Mouse (Mus musculus) brain, embryonic 18.5 days (tissue): ENCODE measurements around the gene Ltbr.

Experiments used
- DNase-seq: peaks from one replicate; pipeline ENCODE4 v3.0.0-alpha.2; 2012; ENCODE audit warnings: low read depth, low spot score

Ltbr gene

GRCm38 (mm10) chr6:125313546-125314230 lies at the start of gene Ltbr:
Ltbr (minus strand) TSS chr6:125313885.
- no peak for DNase-seq

GRCm38 (mm10) chr6:125363021-125363420 lies 49.3 kb upstream of the Ltbr start:
- DNase-seq = no peak

GRCm38 (mm10) chr6:125361467-125362291 lies 48.0 kb upstream of the Ltbr start:
- DNase-seq = no peak

DNA sequence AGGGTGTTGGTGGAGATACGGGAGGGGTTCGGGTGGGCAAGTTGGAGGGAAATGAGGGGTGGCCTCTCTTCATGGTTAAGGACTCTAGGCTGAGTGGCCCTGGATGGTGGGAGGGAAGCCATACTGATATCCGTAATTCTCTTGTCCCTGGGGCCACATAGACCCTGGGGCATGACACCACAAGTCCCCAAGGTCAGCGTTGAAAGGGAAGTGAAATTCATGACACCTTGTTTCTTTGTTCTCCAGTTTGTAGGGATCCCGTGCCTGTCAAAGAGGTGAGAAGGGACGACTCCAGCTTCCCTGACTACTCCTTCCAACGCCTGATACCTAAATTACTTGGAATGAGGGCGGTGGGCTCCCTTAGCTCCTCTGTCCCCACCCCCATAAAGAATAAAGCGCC lies 47.2 kb upstream of the Ltbr start:
- no peak for DNase-seq

DNA sequence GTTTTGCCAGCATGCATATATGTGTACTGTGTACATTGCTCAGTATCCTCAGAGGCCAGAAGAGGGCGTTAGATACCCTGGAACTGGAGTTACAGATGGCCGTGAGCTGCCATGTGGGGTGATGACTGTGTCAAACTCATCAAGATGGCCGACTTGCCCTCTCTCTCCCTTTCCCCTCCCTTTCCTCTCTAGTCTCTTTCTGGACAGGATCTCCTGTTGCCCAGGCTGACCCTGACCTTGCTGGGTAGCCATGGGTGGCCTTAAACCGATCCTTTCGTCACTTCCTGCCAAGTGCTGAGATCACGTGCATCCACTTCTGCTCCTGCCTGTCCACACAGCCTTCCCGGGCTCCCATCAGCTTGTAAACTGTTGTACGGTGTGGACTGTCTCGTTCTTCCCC lies 46.3 kb upstream of the Ltbr start:
- DNase-seq = no peak

DNA sequence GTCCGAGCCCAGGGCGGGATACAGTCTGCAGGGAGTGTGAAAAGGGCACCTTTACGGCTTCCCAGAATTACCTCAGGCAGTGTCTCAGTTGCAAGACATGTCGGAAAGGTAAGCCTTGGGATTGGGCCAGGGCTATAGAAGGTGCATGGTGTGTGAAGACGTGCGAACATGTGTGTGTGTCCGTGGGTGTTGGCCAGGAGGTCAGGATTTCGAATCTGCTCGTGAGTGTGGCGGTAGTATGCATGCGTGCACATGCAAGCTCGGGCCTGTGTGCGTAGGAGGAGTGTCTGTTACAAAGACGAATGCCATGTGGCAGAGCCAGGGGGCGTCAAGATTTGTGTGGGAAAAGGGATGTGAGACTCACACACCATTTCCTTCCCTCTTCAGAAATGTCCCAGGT lies 43.6 kb upstream of the Ltbr start:
- DNase-seq = no peak

DNA sequence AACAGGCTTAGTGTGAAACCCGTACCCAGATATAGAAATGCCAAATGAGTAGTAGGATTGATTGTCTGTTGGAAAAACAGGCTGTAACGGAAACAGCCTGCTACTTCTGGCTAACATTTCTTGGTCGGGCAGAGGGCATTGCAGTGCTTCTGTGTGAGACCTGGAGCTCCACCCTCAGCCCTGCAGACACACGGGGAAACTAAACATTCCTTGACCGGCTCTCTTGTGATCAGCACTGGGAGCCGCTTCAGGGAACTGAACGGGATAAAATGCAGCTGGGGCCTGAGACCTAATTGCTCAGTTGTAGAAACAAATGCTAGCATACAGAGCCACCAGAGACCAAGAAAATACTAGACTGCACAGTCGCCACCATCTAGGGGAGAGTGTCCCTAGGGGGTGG lies 42.6 kb upstream of the Ltbr start:
- no peak for DNase-seq

DNA sequence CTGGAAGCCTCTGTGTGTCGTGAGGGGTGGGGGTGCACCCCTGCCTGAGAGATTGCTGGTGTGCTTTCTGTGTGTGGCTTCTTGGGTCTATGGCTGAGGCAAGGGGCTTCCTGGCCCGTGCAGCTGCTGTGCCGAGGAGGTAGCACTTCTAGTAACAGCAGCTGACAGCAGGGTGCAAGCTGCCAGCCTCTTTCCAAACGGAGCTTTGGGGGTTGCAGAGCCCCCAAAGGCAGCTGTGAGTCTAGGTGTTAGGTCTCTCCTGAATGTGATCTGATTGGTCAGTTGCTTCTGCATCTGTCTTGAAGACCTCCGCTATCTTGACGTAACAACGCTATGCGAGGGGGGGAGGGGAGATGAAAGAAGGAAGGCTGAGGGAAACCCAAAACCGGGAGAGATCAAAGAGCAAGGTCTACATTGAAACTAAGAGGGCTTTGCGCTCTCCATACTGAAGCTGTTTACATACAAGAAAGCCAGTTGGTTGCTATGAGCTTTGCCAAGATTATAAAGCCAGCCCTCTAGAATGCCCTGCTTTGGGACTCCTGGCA lies 41.6 kb upstream of the Ltbr start:
- DNase-seq = no peak

DNA sequence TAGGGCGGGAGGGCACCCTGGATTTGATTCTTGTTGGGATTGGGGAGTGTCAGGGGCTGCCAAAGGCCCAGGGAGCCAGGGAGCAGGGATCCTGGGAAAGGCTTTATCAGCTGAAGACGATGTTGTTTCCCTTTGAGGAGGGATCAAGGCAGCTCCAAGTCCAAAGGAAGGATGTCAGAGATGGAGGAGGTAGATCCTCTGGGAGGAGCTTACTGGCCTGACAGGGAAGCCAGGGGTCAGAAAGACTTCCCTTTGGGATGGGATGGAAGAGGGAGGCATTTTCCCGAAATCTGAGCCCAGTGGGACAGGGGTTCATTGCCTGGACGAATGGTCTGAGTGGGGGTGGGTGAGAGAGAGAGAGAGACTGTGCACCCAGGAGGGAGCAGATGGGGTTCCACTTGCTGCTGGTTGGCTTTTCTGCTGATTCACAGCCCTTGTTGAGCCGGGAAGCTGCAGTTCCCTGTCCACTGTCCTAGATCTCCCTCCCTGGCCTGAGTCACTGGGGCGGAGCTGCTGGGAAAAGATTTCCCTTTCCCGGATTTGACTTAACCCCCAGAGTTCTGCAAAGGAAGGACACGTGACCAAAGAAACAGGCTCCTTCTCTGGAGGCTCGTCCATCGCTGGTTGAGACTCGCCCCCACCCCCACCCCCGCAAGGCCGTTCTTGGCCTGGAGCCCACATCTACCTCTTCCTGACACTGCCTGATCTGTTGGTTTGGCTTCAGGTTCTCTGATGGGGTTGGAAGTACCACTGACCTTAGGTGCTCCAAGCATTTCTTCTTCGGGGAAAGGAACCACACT lies 40.9 kb upstream of the Ltbr start:
- no peak for DNase-seq

DNA sequence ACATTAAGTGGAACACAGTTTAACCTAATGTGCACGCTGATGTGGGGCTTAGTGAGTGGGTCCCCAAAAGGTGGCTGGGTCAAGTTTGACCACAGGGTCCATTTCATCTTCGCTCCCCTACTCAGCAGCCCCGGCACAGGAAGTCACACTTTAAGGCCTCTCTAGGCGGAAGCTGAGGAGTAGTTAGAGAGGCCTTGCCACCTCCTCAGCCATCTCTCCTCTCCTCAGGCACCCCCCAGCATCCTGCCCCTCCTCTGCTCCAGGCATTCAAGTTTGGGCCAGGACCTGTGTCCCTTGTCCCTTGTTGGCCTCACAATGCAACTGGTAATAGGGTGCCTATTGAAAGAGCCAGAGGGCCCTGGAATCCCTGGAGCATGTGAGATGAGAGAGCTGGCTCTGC lies 40.0 kb upstream of the Ltbr start:
- DNase-seq = no peak

GRCm38 (mm10) chr6:125353221-125353620 lies 39.5 kb upstream of the Ltbr start:
- no peak for DNase-seq

DNA sequence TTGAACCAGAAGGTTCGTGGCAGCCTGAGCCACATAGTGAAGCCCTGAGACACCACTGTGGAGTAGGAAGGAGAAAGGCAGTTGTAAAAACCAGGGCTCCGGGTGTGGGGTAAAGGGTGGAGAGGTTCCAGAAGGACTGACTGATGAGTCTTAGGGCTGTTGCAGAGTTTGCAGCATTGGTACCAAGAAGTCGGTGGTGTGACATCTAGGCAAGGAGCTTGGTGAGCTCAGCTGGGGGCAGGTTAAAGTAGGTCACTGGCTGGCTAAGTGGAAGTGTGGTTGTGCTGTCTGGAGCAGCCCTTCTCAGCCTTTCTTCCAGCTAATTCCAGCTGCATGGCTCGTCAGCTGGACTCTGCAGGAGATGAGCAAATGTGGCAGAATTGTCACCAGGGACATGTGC lies 39.1 kb upstream of the Ltbr start:
- no peak for DNase-seq

- DNase-seq = no peak
These were observed 38.3 kb upstream of the Ltbr start for GRCm38 (mm10) chr6:125352046-125352384.

DNA sequence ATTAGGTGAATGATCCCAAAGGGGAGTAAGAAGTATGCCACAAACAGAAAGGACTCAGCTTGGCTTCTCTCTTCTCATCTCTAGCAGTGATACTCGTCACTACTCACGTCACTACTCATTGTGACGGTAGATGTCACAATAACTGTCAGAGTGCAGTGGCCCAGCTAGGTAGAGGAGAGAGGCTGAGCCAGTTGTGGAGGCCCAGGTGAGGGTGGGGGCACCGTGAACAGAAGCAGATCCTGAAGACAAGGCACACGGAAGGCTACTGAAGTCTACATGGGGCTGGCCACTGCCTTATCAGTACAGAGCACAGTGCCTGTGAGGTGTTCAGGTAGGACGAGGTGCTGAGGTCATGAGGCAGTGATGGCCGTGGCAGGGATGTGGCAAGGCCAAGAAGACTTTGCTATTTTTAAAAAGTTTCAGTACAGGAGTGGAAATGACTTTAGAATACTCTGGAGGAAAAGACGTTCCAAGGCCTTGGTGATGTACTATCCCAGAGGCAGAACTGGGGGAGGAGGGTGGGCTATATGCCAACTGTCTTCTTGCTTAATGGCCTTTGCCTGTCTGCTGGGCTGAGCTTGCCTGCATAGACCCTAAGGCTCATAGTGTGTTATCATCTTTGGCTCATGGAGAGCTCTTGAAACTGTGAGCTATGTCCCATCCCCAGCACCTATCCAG lies 37.8 kb upstream of the Ltbr start:
- DNase-seq = no peak

- no peak for DNase-seq
These were observed 37.3 kb upstream of the Ltbr start for GRCm38 (mm10) chr6:125350995-125351324.

- DNase-seq = no peak
These were observed 36.7 kb upstream of the Ltbr start for GRCm38 (mm10) chr6:125350231-125350994.

GRCm38 (mm10) chr6:125349575-125350230 lies 36.0 kb upstream of the Ltbr start:
- no peak for DNase-seq

- no peak for DNase-seq
These were observed 35.3 kb upstream of the Ltbr start, which contains the start of gene Tnfrsf1a for GRCm38 (mm10) chr6:125348721-125349574. Tnfrsf1a (plus strand) TSS chr6:125349362.

GRCm38 (mm10) chr6:125346029-125346428 lies 32.3 kb upstream of the Ltbr start:
- no peak for DNase-seq
